Mouse (Mus musculus) right cerebral cortex, postnatal 10 days (tissue): ENCODE measurements at regions not wholly inside any gene's neighbourhood (a gene's known extent, or its start where the extent isn't known, plus 50 kb on each side); places are given as distances from the start of the nearest gene placed in this dataset.

Experiments
- DNase-seq, 2 experiments: peaks; one replicate each; pipeline ENCODE4 v3.0.0; 2021; ENCODE audit warnings: low spot score in 2 of 2

DNA sequence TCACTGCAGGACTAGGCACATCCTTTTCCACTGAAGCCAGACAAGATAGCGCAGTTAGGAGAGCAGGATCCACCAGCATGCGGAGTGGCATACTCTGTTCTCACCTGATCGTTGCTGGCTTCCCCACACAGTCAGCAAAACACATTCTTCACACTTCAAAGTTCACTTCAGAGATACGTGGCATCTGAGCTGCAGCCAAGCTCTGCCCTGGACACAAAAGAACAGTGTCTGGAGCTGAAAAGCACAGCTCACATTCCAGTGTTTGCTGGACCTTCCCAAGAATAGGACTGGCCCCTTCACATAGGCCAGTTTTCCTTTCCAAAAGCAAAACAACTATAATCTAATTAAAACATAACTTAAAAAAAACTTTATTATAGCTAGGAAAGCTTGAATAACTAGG, 264.7 kb upstream of the Spred2 start:
- no peak for DNase-seq

- no peak for DNase-seq
These were observed 257.4 kb upstream of the Spred2 start for GRCm38 (mm10) chr11:19666732-19667131.

DNA sequence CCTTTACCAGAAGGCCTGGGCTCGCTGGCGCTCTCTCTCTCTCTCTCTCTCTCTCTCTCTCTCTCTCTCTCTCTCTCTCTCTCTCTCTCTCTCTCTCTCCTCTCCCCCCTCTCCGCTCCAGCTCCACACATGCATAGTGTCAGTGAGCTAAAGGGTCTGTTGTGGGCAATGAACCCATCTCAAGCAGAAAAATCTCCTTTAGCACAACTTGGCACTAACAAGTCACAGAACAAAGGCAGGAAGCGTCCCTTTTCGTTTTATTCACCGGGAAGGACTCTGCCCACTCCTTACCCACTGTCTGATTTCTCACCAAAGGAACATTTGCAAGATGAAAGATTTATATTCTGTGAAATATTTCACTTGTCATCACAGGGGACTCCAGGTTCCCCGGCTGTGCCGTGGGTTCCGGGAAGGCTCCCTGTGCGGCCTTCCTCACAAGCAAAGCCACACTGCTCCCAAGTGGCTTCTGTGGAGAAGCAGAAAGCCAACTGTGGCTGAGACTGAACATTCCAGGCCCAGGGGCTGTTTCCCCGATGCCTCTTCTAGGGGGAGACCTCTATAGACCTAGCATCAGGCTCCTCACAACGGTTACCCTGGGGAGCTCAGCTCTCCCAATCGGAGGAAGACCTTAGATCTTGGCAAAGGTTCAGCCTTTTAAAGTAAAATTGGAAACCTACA, 253.2 kb upstream of the Spred2 start:
- DNase-seq, result peak; percentile 55 to 69

DNA sequence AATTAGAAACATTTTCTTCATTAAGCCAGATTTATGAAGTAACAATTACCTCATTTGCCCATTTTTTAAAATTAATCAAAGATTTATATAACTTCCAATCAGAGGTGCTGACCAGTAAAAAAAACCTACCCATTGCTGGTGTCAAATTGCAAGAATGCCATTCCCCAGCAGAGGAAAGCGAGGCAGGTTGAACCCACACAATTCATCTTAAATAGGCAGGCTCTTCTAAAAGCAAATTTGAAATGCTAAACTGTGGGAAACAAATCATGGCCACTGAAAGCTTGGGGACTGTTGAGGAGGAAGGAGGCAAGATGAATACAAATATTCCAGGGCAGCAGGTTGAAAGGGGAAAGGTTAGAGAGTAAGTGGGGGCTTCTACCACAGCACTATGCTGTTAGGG, 251.2 kb upstream of the Spred2 start:
- DNase-seq, result no peak

- DNase-seq, result peak in 1 of 2 experiments; percentile 24
These were observed 247.7 kb upstream of the Spred2 start for GRCm38 (mm10) chr11:19676514-19676913.

GRCm38 (mm10) chr11:19679041-19679440, 245.1 kb upstream of the Spred2 start:
- DNase-seq, result no peak

DNA sequence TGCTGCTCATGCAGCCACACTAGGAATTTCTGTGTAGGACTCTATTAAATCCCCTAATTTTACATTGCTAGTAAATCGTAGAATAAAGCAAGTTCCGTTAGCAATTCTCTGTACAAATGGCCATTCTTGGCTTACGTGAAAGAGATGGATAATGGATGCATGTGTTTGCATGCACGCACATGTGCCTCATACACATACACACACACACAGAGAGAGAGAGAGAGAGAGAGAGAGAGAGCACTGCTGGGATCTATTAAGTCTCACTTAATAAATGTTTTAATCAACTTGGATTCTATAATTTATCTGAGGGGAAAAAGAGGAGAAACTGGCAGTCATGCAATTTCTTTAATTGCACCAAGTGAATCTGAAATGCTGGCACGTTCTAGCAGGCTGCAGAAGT, 244.5 kb upstream of the Spred2 start:
- DNase-seq, result no peak

GRCm38 (mm10) chr11:19701198-19701597, 223.0 kb upstream of the Spred2 start:
- no peak for DNase-seq

DNA sequence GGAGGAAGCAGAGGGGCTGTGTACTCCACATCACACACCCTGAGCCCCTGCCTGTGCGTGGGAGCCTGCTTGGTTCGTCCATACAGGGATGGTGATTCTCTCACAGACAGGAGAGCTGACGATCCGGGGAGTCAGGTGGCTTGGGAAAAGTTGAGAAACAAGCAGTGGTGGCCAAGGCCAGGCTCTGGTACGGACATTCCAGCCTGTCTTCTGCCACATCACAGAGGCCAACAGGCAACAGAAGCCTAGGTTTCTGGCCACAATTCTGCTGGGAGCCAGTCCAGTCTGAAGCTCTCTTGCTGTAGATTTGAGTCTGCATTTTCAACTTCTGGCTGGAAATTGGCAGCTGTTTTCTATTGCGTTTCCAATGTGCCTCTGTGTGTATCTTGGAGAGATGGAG, 215.4 kb upstream of the Spred2 start:
- no peak for DNase-seq

GRCm38 (mm10) chr11:19709337-19709736, 214.8 kb upstream of the Spred2 start:
- DNase-seq, result no peak

DNA sequence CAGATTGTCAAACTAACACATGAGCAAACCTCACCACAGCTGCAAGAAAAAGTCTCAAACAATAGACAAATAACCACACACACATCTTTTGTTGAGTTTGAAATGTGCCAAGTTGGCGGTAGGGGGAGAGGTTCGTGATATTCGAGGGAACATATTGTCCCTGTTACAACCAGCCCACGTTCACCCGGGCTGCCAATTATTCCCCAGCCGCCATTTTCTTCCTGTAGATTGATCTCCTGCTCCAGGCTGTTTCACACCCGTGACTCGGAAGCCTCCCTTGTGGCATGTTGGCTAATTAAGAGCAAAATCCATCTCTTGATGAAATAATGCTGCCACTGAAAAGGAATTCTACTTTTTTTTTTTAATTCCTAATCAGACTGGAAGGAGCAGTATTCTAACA, 211.1 kb upstream of the Spred2 start:
- DNase-seq, result peak in 1 of 2 experiments; percentile 29

DNA sequence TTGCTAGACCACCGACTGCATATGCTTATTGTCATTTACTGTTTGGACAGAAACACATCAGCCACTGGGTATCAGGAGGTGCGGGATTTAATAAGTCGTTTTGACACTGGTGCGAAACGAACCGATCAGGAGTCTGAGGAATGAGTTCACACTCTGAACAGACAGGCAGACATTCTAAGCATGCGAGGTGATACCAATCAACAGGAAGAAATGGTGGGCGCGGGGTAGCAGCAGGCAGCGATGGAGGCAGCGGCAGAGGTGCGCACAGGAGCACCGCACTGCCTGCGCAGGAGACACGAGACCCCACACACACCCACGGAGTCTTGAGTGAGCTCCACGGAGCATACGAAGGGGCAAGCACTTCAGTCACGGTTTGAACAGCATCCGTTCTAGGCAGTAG, 210.6 kb upstream of the Spred2 start:
- DNase-seq, result peak; percentile 28 to 33

- no peak for DNase-seq
These were observed 210.0 kb upstream of the Spred2 start for GRCm38 (mm10) chr11:19714211-19714610.

DNA sequence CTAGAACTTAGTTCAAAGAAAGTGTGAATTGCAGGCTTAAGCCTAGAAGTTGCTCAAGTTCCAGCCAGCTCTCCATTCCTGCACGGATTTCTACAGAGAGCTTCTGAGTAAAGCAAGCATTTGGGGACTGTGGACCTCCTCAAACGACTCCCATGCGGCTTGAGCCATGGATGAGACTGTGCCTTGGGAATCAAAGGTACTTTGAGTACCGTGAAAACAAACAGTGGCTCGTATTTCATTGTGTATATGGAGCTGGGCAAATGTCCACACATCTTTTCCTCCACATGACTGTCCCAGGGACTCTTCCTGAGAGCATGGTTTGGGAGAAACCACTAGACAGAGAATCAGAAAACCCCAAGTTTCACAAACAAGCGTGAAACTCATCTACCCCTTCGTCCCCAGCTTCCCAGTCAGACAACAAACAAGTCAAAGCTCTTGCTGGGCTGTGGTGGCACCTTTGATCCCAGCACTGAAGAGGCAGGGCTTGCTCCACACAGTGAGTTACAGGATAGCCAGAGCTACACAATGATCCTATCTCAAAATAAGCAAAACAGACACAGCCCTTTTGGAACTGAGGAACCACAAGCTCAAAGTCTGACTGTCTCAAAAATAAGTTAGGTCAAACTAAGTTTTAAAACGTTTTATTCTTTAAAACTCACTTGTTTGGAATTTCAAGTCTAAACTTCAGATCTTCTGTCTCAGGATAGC, 209.1 kb upstream of the Spred2 start:
- no peak for DNase-seq

DNA sequence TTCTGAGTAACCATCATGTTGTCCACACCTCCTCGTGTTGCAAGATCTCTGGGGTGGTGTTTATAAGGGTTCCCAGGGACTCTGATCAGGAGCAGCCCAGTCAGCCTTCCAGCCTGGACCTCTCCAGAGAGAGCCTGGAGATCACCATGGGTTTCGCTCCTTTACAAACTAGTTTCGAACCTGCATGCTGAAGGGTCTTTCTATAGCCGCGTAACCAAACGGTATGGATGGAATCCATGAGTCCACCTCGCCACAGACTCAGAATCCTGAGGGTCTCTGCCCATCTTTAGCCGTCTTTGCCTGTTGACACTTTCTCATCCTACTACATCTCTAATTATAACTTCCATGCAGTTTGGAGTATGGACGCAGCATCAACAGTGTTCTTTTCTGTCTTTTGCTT, 206.0 kb upstream of the Spred2 start:
- no peak for DNase-seq

- DNase-seq, result no peak
These were observed 195.1 kb upstream of the Spred2 start for GRCm38 (mm10) chr11:19729031-19729430.

DNA sequence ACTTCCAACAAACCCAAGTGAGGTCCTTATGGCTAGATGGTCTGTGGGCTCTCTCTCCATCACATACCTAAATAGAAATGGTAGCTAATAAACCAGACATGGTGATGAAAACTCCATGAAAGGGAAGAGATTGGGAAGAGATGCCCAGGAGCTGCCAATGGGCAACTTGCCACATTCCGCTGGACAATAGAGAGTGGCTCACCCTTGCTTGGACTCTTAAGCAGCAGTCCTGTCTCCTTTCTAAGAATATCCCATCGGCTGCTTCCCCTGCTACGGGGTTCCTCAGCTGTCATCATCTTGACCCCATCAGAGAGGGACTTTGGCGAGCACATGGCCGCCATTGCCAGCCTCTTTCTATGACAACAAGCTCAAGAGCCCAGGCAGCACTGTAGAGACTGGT, 193.4 kb upstream of the Spred2 start:
- no peak for DNase-seq

- no peak for DNase-seq
These were observed 188.1 kb upstream of the Spred2 start for GRCm38 (mm10) chr11:19736076-19736475.

DNA sequence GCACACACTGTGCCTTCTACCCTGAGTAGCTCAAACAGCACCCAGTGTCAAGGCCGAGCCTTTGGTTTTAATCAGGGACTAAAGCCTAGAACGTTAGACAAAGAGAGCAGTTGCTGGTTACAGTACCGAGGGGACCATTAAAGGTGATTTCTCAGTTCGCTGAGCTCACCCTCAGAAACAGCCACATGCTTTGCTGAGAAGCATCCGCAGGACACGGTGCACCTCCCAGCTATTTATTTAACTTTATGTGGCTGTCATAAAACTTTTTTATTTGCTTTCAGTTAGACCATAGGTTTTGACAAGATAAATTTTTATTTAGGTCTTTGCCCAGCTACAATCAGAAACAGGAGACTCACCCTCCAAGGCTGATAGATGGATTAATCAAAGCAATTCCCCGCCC, 187.2 kb upstream of the Spred2 start:
- DNase-seq, result no peak

- no peak for DNase-seq
These were observed 186.8 kb upstream of the Spred2 start for GRCm38 (mm10) chr11:19737331-19737730.

GRCm38 (mm10) chr11:19737807-19738206, 186.4 kb upstream of the Spred2 start:
- DNase-seq, result no peak

DNA sequence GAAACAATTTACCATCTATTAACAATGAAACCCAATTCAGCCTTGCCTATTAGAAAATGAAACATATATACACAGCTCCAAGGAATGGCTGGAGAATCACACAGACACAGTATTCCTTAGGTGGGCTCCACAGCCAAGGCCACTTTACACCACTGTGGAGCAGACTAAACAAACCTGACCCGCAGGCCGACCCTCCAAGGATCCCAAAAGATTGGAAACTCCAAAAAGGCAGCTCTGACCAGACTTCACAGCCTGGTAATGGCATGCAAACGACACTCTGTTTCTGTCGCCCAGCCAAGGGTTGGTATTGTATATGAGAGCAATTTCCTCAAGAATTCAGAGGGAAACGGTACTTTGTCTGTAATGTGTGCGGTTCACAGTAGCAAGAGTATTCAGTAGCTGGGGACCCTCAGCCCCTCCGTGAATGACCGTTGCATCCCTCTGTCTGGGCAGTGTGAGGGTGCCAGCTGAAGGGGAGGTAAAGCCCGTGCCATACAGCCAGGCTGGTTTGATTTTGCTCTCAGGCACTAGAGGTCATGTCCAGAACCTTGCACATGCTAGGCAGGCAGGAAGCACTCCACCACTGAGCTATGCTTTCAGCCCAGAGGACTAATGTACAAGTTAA, 184.5 kb upstream of the Spred2 start:
- DNase-seq, result no peak

DNA sequence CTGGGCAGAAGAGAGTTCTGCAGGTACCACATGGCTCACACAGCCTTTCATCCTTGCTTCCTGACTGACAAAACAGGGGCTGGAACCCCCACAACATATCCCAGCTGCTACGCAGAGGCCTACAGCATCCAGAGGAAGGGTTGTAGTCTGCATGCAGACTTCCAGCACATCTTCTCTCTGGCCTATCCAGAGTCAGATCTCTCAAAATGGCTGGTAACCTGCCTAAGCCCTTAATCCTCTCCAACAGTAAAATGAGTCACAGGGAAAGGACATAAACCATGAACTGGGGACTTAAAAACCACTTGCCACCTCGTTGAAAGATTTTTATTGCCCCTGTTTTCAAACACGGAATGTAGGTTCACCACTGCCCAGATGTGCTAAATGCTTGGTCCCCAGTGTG, 183.6 kb upstream of the Spred2 start:
- DNase-seq, result no peak
